Mouse (Mus musculus) cerebellum, postnatal 4 days (tissue): ENCODE results near the gene Yif1a.
A peak's percentile ranks its signal among the peaks of the same experiment; 100 is the strongest.

Experiments
- DNase-seq, 2 experiments: peaks; one replicate each; pipeline ENCODE4 v3.0.0; 2022; ENCODE audit warnings: low spot score in 2 of 2, mixed read lengths in 1 of 2

Yif1a gene

DNA sequence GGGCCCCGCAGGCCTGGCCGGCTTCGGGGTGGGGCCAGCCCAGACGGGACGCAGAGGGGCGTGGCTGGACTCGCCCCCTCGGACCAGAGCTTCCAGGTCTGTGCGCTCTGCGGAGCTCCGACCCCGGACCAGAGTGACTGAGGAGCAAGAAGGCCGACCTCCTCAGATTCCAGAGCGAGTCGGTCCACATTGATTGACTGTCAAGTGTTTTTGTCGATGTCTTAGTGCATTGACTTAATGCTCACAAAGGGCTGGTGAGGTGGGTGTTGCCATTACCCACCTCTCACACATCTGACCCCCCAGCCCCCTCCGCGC lies 30.0 kb downstream of the Yif1a start, which contains the start of gene Klc2:
Gene Klc2, minus strand, starts transcription at position 177 of the 315 bp plus-strand sequence.
- DNase-seq, result no peak

- DNase-seq, result no peak
Measured at GRCm38 (mm10) chr19:5122492-5122891, 34.2 kb downstream of the Yif1a start.

DNA sequence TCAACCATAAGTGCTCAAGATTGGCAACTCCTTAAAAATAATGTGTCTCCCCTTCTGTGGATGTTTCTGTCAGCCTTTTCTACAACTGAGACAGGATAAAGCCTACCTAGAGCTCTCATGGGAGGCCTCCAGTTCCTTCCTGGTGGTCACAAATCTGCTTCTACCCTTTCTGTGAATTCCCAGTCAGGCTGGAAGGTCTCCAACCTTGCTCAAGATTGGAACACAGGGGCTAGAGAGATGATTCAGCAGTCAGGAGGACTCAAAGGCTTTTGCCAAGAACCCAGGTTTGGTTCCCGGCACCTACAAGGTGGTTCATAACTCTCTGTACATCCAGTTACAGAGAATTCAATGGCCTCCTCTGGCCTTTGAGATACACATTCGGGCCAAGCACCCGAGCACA lies 34.9 kb downstream of the Yif1a start:
- DNase-seq, result no peak

DNA sequence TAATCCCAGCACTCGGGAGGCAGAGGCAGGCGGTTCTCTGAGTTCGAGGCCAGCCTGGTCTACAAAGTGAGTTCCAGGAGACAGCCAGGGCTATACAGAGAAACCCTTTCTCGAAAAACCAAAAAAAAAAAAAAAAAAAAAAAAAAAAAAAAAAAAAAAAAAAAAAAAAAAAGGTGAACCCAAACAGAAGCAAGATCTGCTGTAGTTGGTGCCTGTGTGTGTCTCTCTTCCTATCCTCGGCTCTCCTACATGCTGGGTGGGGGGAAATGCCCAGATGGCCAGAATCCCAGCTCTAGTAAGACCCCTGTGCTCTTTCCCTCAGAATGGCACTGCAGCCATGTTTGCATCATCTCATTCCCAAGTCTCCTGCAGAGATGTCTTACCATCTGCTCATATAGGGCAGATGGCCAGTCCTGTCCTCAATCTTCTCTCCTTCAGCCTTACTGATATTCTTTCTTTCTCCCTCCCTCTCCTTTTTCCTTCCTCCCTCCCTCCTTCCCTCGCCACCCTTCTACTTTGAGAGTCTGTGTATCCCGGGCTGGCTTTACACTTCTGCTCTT lies 35.8 kb downstream of the Yif1a start:
- peak in 1 of 2 experiments; percentile 45 for DNase-seq

GRCm38 (mm10) chr19:5129770-5130169 lies 41.4 kb downstream of the Yif1a start:
- DNase-seq, result no peak

DNA sequence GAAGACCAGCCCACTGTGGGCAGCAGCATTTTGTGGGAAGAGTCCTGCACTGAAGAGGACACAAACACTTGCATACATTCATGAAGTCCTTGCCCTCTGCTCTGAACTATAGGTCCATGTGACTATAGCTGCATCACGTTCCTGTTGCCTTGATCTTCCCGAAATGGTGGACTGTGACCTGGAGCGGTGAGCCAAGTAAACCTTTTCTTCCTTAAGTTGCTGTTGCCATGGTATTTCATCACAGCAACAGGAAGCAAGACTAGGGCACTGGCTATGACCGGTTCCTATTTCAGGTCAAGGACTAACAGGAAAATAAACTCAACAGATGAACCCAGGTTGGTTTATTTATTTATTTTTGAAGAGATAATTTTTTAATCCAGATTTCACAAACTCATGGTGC lies 42.9 kb downstream of the Yif1a start:
- no peak for DNase-seq

GRCm38 (mm10) chr19:5139640-5140039 lies 51.3 kb downstream of the Yif1a start:
- peak in 1 of 2 experiments; percentile 75 for DNase-seq
